Mouse (Mus musculus) naive thymus-derived CD4-positive, alpha-beta T cell, adult 2 months (primary cell): ENCODE measurements around the gene Ccdc78.

Experiments used
- DNase-seq: peaks from one replicate; pipeline ENCODE4 v3.0.0-alpha.2; 2011; ENCODE audit warnings: low read depth

The Ccdc78 gene

DNA sequence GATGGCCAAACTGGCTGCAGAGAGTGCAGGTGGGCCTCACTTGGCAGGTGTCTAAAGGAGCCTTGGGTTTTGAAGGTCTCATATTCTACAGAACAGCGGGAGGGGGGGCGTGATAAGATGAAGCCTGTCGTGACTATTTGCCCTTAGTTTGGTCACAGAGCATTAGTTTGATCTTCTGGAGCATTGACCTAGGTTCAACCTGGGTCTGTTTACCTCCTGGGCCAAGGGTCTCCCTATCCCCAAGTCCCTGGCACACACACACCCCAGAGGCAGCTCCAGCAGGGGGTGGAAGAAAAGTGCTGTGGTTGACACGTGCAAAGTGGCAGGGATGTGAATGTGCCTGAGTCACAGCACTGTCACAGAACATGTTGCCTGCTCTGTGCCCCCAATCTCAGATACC, 24.5 kb downstream of the Ccdc78 start:
- no peak for DNase-seq

DNA sequence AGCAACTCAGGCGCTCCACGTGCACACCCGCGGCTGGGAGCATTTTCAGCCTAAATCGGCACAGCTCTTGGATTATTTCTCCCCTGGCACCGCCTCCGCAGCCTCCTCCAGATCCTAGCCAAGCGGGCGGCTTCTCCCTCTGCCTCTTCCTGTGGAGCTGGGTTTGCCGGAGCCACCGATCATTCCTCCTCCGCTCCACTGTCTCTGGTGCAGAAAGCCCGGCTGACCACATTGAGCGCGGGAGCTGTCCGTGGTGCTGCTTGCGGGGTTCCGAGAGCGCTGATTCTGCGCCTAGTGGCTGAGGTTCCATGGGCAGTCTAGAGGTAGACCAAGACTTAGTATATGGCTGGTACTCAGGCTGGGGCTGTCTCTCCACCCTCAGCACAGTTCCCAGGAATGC, 27.1 kb downstream of the Ccdc78 start:
- DNase-seq, result peak; percentile 82

DNA sequence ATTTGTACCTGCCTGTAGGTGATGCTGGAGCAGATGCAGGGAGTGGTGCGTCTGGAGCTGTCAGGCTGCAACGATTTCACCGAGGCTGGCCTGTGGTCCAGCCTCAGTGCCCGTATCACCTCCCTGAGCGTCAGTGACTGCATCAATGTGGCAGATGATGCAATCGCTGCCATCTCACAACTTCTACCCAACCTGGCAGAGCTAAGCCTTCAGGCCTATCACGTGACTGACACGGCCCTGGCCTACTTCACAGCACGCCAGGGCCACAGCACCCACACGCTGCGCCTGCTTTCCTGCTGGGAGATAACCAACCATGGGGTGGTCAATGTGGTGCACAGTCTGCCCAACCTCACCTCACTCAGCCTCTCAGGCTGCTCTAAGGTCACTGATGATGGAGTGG, 31.3 kb downstream of the Ccdc78 start:
- DNase-seq, result no peak

DNA sequence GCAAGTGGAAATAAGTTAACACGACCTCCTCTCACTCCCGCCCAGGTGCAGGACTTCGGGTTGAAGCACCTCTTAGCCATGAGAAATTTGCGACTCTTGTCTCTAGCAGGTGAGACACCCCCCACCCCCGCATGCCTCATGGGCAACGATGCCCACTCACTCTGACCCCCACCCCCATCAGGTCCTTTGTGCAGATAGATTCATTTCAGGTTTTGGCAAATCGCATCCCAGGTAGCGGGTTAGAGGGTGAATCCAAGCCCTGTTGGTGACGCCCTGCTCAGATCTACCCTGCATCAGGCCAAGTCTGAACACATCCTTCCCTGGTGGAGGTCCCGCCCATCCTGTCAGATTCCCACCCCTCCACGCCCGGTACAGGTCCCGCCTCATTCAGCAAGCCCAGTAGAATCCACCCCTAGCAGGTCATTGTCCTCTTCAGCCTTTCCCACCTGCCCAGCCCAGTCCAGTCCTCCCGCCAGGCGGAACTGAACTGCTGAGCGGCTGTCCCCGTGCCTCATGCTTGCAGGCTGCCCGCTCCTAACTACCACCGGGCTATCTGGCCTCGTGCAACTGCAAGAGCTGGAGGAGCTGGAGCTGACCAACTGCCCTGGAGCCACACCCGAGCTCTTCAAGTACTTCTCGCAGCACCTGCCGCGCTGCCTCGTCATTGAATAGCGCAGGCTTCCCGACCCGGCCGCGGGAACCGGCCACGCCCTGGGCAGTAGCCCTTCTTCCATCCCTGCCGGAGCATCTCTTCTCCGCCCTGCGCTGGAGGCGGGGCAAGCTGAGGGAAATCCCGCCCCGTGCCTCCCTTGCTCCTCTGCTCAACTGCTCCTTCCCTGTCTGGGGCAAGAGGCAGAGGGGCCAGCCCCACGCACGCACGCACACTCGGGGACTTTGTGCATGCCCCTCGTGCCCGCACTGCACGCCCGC, 32.7 kb downstream of the Ccdc78 start:
- DNase-seq, result no peak

DNA sequence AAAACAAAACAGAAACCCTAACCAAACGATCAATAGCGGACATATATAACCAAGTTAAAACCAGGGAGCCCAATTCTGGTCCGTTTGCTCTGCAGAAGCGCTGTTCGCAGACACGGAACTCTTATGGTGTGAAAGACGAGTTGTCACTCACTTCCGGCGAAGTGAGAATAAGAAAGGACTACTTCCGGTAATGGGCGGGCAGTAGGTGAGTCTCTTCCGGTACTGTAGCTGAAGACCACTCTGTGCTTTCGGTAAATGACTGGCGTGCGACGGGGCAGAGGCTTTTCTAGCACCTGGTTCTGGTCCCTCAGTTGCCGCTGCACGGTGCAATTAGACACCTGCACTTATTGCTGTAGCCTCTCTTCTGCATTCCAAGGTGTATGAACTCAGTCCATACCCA, 37.1 kb downstream of the Ccdc78 start, which contains the start of gene Wdr24:
Gene Wdr24 (plus strand): TSS at position 176 of the 400 bp plus-strand sequence.
- peak; percentile 92 for DNase-seq

DNA sequence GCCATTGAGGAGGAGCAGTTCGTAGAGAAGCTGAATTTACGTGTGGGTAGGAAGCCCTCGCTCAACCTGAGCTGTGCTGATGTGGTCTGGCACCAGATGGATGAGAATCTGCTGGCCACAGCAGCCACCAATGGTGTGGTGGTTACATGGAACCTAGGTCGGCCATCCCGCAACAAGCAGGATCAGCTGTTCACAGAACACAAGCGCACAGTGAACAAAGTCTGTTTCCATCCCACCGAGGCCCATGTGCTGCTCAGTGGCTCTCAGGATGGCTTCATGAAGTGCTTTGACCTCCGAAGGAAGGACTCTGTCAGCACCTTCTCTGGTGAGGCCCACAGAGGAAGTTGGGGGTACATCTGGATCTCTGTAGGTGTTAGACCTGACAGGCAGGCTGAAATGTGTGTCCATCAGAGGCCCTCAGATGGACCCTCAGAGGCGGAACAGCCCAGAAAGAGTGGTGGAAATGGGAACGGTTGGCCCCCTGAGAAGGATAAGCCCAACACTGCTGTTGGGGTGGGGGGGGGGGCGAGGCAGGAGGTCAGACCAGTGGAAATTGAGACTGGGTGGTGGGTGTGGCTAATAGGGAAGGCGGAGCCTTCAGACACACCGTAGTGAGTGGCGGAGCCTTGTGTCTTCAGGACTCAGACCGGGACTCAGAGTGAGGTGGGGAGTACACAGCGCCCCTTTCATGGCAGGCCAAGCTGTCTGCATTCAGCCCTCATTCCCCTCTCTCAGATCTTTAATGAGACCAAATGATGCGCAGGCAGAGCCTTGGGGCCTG, 38.2 kb downstream of the Ccdc78 start:
- DNase-seq, result no peak

DNA sequence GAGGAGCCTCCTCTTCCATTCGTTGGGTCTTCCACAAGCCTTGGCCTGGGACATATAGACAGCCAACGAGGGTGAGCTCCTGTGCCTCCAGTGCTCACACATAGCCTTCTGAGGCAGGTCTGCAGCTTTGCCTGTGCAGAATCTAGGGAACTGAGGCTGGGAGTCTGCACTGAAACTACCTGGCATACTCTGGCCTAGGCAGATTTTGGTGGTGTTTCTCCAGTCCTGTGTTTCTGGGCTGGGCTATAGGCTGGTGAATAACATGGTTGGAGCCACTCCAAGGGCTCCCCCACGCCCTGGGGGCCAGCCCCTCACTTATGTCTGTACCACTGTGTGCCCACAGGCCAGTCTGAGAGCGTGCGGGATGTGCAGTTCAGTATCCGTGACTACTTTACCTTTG, 38.9 kb downstream of the Ccdc78 start:
- no peak for DNase-seq

DNA sequence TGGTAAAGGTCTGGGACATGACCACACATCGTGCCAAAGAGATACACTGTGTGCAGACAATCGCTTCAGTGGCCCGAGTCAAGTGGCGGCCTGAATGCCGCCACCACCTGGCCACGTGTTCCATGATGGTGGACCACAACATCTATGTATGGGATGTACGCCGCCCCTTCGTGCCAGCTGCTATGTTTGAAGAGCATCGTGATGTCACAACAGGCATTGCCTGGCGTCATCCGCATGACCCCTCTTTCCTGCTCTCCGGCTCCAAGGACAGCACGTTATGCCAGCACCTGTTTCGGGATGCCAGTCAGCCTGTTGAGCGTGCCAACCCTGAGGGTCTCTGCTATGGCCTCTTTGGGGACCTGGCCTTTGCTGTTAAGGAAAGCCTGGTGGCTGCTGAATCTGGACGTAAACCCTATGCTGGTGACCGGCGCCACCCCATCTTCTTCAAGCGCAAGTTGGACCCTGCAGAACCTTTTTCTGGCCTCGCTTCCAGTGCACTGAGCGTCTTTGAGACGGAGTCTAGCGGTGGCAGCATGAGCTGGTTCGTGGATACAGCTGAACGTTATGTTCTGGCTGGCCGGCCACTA, 39.7 kb downstream of the Ccdc78 start:
- no peak for DNase-seq

DNA sequence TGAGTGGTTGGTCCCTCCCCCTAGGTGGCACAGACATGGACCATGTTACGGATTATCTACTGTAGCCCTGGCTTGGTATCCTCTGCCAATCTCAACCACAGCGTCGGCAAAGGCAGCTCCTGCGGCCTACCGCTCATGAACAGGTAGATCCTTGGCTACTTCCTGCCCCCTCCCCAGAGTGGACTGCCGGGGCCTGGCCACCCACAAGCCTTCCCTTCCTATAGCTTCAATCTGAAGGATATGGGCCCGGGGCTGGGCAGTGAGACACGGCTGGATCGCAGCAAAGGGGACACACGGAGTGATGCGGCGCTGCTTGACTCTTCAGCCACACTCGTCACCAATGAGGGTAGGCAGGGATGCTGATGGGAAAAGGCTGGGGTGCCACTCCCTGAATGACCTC, 40.6 kb downstream of the Ccdc78 start:
- no peak for DNase-seq

DNA sequence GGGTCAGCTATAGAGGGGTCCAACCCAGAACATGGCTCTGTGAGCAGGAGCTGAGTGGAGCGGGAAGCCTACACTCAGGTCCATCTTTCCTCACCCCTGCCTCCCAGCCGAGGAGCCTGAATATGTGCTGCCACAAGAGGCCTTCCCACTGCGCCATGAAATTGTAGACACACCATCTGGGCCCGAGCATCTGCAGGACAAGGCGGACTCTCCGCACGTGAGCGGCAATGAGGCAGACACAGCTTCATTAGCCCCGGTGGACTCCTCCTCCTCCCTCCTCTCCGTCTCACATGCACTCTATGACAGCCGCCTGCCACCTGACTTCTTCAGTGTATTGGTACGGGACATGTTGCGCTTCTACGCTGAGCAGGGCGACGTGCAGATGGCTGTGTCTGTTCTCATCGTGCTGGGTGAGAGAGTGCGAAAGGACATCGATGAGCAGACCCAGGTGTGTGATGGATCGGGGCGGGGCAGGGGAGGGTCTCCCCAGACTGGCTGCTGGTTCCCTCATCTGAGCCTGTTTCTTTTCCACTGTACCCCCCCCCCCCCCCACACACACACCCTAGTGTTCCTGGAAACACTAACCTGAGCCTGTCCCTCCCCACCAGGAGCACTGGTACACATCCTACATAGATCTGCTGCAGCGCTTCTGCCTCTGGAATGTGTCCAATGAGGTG, 41.3 kb downstream of the Ccdc78 start:
- DNase-seq, result no peak

DNA sequence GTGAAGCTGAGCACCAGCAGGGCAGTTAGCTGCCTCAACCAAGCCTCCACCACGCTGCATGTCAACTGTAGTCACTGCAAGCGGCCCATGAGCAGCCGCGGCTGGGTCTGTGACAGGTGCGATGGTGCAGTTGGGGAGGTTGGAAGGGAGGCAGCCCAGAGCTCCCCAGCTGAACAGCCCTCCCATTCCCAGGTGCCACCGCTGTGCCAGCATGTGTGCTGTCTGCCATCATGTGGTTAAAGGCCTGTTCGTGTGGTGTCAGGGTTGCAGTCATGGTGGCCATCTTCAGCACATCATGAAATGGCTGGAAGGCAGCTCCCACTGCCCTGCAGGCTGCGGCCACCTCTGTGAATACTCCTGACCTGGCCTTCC, 41.8 kb downstream of the Ccdc78 start:
- DNase-seq, result peak; percentile 25

DNA sequence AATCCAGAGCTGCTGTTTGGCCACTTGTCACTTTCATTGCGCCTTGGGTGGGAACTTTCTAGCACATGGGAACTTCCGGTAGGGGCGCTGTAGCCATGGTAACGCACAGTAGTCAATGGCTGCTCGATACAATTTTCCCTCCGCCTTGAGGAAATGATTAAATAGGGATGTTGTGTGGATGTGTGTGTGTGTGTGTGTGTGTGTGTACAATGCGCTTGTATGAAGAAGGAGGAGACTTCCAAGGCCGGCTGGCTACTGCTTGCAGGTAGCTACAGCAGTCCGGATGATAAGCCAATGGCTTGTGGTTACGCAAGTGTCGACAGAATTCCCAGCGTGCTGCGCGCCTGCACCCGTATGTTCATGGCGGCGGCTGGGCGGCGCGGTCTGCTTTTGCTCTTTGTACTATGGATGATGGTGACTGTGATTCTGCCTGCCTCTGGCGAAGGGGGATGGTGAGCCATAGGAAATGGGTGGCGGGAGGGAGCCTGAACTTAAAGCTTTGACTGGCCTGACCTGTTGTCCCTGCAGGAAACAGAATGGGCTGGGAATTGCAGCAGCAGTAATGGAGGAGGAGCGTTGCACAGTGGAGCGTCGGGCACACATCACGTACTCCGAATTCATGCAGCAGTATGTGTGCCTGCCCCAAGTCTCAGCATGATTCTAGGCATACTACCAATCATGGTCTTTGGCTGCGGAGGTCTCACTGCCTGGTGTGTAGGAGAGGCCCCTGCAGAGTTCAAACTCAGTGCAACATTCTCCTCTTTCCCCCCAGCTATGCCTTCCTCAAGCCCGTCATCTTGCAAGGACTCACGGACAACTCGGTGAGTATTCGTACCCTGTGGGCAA, 42.6 kb downstream of the Ccdc78 start, which contains the start of gene Jmjd8:
Gene Jmjd8 (plus strand): TSS at position 156 of the 846 bp plus-strand sequence.
- peak; percentile 87 for DNase-seq

DNA sequence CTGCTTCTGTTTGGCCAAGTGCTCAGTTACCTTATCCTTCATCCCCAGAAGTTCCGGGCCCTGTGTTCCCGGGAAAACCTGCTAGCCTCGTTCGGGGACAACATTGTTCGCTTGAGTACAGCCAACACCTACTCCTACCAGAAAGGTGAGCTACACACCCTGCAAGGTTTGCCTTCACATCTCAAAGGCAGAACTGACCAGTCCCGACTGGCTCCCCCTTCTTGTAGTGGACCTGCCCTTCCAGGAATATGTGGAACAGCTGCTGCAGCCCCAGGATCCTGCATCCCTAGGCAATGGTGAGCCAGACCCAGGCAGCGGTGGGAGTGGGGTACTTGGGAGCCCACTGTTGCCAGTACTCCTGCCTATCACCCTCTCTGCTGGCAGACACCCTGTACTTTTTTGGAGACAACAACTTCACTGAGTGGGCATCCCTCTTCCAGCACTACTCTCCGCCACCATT, 43.2 kb downstream of the Ccdc78 start:
- no peak for DNase-seq

DNA sequence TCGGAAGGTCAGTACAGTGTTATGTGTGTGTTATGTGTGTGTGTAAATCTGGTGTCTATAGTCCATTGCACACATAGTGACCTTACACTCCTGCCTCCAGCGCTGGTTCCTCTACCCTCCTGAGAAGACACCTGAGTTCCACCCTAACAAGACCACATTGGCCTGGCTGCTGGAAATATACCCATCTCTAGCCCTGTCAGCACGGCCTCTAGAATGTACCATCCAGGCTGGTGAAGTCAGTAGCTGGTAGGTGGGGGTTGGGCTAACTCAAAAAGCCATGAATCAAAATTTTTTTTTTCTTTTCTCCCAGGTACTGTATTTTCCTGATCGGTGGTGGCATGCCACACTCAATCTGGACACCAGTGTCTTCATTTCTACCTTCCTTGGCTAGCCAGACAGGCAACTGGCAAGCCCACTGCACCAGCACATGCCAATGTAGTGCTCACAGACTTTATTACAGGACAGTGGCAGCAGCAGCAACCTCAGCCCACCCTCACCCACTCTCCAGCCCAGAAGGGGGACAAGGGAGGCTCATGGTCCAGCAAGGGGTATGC, 43.9 kb downstream of the Ccdc78 start:
- no peak for DNase-seq

DNA sequence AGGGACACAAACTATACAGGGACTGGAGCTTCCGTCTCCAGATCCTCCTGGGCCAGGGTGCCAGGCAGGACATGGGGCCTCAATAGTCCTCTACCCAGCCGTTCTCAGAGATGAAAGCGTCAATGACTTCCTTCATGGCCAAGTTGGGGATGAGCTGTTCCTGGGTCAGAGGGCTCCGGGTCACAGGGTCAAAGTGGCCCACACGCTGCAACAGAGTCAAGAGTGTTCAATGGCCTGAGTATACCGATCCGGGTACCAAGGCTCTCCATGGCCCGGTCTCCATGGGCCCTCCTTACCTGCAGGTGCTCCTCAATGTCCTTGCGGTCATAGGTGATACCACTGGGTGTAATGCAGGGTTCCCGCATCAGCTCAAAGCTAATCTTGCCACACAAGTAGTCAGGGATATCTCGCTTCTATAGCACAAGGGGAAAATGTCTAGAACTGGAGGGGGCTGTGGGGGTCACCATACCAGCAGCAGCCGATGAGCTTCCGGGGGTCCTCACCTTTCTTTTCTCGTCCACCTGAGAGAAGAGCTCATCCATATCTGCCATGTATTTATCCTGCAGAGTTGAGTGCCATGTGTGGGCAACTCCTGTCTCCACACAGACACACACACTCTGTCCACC, 44.5 kb downstream of the Ccdc78 start:
- DNase-seq, result no peak

DNA sequence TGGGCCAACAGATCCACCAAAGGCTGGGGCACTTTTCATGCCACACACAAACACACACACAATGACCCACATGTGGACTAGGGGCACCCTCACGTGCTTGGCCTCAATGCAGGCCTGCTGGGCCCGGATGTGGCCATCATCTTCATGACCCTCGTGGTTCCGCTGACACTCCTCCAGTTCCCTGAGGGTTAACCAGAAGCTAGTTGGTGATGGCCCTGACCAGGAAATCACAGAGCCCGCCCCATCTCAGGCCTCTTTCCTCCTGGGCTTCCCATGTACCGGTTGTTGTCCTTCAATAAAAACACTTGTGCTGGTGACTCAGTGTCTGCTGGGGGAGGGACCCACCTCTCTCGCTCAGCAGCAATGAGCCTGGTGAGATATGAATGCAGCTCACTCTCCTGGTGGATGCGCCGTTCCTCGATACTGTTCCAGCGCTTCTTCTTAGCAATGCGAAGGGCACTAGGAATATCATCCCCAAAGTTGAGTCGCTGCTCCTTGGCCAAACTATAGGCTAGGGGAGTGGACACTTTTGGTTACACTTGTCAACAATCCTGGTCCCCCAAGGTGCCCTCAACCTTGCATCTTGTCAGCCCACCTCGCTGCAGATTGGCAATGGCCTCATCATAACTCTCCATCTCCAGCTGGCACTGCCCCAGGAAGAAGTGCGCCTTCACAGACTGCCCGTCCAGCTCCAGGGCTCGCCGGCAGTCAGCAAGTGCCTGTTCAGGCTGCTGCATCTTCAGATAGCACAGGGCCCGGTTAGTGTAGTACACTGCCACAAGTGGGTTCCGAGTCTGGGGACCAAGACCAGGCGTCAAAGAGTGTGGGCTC, 45.3 kb downstream of the Ccdc78 start:
- DNase-seq, result peak; percentile 20

DNA sequence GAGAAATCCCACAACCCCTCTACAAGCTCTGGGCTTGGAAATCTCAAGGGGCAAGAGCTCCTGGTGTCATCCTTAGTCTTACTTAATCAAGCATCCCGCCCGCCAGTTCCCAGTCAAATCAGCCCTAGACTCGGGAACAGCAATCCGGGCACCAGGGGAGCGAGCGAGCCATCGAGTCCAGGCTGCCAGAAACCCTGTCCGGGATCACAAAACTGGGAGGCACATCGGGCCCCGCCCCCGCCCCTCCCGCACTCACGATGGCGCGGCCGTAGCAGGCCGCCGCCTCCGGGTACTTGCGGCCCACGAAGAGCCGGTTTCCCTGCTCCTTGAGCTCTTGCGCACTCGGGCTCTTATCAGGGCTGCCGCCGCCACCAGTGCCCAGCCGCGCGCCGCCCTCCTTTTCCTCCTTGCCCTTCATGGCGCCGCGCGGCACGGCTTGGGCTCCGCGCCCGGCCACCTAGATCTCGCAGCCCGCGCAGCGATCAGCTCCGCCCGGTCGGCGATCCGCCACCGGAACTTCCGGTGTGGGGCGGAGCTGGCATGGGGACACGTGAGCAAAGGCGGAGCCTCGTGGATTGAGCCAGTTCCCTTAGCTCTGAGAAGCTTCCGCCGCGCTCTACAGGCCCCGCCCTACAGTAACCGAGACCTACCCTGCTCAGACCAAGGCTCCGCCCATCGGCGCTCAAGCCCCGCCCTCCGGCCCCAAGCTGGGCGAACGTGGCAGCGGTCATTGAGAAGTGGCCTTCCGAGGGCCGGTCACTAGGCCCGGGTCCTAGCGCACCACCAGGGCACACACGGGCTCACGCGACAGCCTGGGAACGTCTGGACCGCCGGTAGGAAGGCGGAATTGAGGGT, 46.3 kb downstream of the Ccdc78 start:
- DNase-seq, result peak; percentile 98

DNA sequence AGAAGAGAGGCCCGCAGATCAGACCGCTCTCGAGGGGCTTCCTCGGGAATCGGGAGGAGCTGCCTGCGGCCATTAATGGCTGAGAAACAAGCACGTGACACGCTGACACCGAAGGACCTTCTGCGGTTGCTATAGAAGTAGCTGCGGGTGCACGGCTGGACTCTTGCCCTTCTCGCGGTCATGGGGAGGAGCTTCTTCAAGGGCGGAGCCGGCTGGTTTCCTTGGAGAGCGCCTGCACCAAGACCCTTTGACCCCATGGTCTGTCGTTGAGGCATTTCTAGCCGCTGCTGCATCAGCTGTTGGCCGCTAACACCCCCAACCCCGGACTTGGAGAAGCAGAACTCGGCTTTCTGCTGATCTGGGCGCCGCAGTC, 46.9 kb downstream of the Ccdc78 start, which contains the start of gene Stub1:
Gene Stub1 (minus strand): TSS at position 114 of the 373 bp plus-strand sequence.
- DNase-seq, result no peak
